Mouse (Mus musculus): ENCODE data around the gene Gm21293. TPM values are rescaled to one million over a fixed set of nuclear protein-coding genes. Genes with fewer than 3 reads are reported as not detected.
"Not testable (repeated sequence)": the region's sequence is repeated elsewhere in the genome, so short reads cannot be mapped to it uniquely, and the experiment has no call there.

Gene Gm21293
- not detected in 2 replicates for polyA plus RNA-seq (2016; fragmentation: Nextera tagmentation; extraction: Ambion mirVana)

DNA sequence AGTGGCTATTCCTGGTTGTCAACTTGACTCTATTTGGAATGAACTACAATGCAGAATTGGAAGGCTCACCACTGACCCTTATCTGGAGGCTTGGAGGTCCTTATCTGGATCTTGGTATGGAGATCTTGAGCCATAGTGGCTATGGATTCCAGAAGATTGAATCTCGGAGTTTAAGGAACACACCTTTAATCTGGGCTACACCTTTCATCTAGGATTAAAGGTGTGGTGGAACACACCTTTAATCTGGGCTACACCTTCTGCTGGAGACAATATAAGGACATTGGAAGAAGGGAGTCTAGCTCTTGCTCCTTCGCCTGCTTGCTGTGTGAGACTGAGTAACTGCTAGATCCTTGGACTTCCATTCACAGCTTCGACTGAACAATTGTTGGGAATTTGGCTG lies at the start of gene Gm21293:
Gene Gm21293, plus strand, starts transcription at position 301 of the 400 bp plus-strand sequence.
- not testable (repeated sequence) for H3K27me3 ChIP-seq; H3K4me2 ChIP-seq; H3K4me3 ChIP-seq (replicated peaks); H3K9ac ChIP-seq (replicated peaks); H3K4me1 ChIP-seq (replicated peaks); H3K36me3 ChIP-seq; H3K9me3 ChIP-seq; ATAC-seq (ENCODE audit: insufficient number of reproducible peaks, insufficient read depth, low FRiP score, low TSS enrichment, low read depth); H3K27ac ChIP-seq
- WGBS, result no CpG with 5 or more reads among the region's 3 CpGs

DNA sequence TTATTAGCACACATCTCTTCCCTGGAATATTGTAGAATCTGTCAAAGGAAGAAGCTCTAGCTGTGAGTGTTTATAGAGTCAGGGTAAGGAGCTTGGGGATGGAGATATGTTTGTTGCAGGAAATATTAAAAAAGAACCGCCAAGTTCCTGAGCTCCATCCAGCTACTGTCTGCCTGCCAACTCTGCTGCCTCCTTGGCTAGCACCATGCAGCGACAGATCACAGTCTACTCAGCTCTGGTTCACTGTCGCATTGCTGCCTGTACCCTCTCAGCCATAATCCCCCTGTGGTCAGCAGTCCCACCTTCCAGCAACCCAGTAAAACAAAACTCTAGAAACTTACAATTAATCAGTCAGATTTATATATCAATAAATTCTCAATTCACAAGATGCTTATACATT lies 32.7 kb upstream of the Gm21293 start:
- Histone ChIP-seq H3K27me3 (no peaks in the 10 kb centered on the region), H3K4me1 (replicated peaks) (no peaks in the 10 kb centered on the region), H3K9me3 (no peaks in the 10 kb centered on the region), H3K4me3 (replicated peaks) (no peak overlapping the region), H3K4me2 (no peak overlapping the region), H3K27ac (no peak overlapping the region), H3K36me3 (no peaks in the 10 kb centered on the region), H3K9ac (replicated peaks) (no peak overlapping the region)
- 90% methylated on average over 3 of the region's 3 CpGs for WGBS
- no peak for ATAC-seq (ENCODE audit: insufficient number of reproducible peaks, insufficient read depth, low FRiP score, low TSS enrichment, low read depth)

DNA sequence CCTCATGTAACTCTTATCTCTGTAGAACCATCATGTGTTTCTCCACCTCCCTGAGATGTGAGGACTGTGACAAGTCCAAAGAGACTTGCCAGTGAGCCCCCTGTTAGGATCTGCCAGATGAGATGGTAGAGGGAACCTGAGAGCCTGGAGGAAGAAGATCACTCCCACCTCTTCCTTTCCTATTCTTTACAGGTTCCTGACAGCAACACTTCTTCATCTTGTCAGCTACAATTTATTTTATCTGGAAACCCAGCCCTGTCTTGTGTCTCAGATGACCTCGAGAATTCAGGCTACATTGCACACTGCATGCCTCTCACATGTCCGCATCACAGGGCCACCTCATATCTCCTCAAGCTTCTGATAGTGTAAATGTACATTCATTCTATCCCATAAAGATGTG lies 24.5 kb upstream of the Gm21293 start:
- ATAC-seq (ENCODE audit: insufficient number of reproducible peaks, insufficient read depth, low FRiP score, low TSS enrichment, low read depth), result no peak
- WGBS, result 70% methylated on average over 2 of the region's 2 CpGs

DNA sequence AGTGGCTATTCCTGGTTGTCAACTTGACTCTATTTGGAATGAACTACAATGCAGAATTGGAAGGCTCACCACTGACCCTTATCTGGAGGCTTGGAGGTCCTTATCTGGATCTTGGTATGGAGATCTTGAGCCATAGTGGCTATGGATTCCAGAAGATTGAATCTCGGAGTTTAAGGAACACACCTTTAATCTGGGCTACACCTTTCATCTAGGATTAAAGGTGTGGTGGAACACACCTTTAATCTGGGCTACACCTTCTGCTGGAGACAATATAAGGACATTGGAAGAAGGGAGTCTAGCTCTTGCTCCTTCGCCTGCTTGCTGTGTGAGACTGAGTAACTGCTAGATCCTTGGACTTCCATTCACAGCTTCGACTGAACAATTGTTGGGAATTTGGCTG lies 8.4 kb downstream of the Gm21293 start, which contains the start of gene Gm6763:
Gene Gm6763, plus strand, starts transcription at position 301 of the 400 bp plus-strand sequence.
- H3K27ac ChIP-seq; H3K9ac ChIP-seq (replicated peaks); H3K36me3 ChIP-seq; H3K4me3 ChIP-seq (replicated peaks); H3K4me2 ChIP-seq; H3K27me3 ChIP-seq; ATAC-seq (ENCODE audit: insufficient number of reproducible peaks, insufficient read depth, low FRiP score, low TSS enrichment, low read depth); H3K9me3 ChIP-seq; H3K4me1 ChIP-seq (replicated peaks): not testable (repeated sequence)
- WGBS, result no CpG with 5 or more reads among the region's 3 CpGs

More for the DNA sequence above, 24.5 kb upstream of the Gm21293 start:
- Histone ChIP-seq H3K27me3 (no peaks in the 10 kb centered on the region), H3K4me2 (no peak overlapping the region), H3K4me3 (replicated peaks) (no peak overlapping the region), H3K36me3 (no peaks in the 10 kb centered on the region), H3K9ac (replicated peaks) (no peak overlapping the region), H3K9me3 (no peaks in the 10 kb centered on the region), H3K27ac (no peak overlapping the region), H3K4me1 (replicated peaks) (no peaks in the 10 kb centered on the region)

DNA sequence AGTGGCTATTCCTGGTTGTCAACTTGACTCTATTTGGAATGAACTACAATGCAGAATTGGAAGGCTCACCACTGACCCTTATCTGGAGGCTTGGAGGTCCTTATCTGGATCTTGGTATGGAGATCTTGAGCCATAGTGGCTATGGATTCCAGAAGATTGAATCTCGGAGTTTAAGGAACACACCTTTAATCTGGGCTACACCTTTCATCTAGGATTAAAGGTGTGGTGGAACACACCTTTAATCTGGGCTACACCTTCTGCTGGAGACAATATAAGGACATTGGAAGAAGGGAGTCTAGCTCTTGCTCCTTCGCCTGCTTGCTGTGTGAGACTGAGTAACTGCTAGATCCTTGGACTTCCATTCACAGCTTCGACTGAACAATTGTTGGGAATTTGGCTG lies 16.9 kb downstream of the Gm21293 start, which contains the start of gene Gm8764:
Gene Gm8764, plus strand, starts transcription at position 301 of the 400 bp plus-strand sequence.
- not testable (repeated sequence) for H3K27ac ChIP-seq; H3K9me3 ChIP-seq; H3K9ac ChIP-seq (replicated peaks); H3K4me3 ChIP-seq (replicated peaks); H3K27me3 ChIP-seq; H3K4me2 ChIP-seq; H3K36me3 ChIP-seq; ATAC-seq (ENCODE audit: insufficient number of reproducible peaks, insufficient read depth, low FRiP score, low TSS enrichment, low read depth); H3K4me1 ChIP-seq (replicated peaks)
- no CpG with 5 or more reads among the region's 3 CpGs for WGBS

DNA sequence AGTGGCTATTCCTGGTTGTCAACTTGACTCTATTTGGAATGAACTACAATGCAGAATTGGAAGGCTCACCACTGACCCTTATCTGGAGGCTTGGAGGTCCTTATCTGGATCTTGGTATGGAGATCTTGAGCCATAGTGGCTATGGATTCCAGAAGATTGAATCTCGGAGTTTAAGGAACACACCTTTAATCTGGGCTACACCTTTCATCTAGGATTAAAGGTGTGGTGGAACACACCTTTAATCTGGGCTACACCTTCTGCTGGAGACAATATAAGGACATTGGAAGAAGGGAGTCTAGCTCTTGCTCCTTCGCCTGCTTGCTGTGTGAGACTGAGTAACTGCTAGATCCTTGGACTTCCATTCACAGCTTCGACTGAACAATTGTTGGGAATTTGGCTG lies 25.4 kb downstream of the Gm21293 start, which contains the start of gene Gm21304:
Gene Gm21304, plus strand, starts transcription at position 301 of the 400 bp plus-strand sequence.
- not testable (repeated sequence) for H3K9ac ChIP-seq (replicated peaks); H3K4me2 ChIP-seq; ATAC-seq (ENCODE audit: insufficient number of reproducible peaks, insufficient read depth, low FRiP score, low TSS enrichment, low read depth); H3K4me3 ChIP-seq (replicated peaks); H3K4me1 ChIP-seq (replicated peaks); H3K36me3 ChIP-seq; H3K9me3 ChIP-seq; H3K27me3 ChIP-seq; H3K27ac ChIP-seq
- WGBS, result no CpG with 5 or more reads among the region's 3 CpGs

DNA sequence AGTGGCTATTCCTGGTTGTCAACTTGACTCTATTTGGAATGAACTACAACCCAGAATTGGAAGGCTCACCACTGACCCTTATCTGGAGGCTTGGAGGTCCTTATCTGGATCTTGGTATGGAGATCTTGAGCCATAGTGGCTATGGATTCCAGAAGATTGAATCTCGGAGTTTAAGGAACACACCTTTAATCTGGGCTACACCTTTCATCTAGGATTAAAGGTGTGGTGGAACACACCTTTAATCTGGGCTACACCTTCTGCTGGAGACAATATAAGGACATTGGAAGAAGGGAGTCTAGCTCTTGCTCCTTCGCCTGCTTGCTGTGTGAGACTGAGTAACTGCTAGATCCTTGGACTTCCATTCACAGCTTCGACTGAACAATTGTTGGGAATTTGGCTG lies 33.9 kb downstream of the Gm21293 start, which contains the start of gene Gm21312:
Gene Gm21312, plus strand, starts transcription at position 301 of the 400 bp plus-strand sequence.
- H3K36me3 ChIP-seq; H3K4me3 ChIP-seq (replicated peaks); H3K9ac ChIP-seq (replicated peaks); H3K9me3 ChIP-seq; H3K4me2 ChIP-seq; ATAC-seq (ENCODE audit: insufficient number of reproducible peaks, insufficient read depth, low FRiP score, low TSS enrichment, low read depth); H3K27me3 ChIP-seq; H3K27ac ChIP-seq; H3K4me1 ChIP-seq (replicated peaks): not testable (repeated sequence)
- no CpG with 5 or more reads among the region's 3 CpGs for WGBS

DNA sequence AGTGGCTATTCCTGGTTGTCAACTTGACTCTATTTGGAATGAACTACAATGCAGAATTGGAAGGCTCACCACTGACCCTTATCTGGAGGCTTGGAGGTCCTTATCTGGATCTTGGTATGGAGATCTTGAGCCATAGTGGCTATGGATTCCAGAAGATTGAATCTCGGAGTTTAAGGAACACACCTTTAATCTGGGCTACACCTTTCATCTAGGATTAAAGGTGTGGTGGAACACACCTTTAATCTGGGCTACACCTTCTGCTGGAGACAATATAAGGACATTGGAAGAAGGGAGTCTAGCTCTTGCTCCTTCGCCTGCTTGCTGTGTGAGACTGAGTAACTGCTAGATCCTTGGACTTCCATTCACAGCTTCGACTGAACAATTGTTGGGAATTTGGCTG lies 42.4 kb downstream of the Gm21293 start, which contains the start of gene Gm20765:
Gene Gm20765, plus strand, starts transcription at position 301 of the 400 bp plus-strand sequence.
- H3K27me3 ChIP-seq; H3K4me1 ChIP-seq (replicated peaks); H3K36me3 ChIP-seq; H3K27ac ChIP-seq; H3K9me3 ChIP-seq; H3K4me3 ChIP-seq (replicated peaks); ATAC-seq (ENCODE audit: insufficient number of reproducible peaks, insufficient read depth, low FRiP score, low TSS enrichment, low read depth); H3K9ac ChIP-seq (replicated peaks); H3K4me2 ChIP-seq: not testable (repeated sequence)
- WGBS, result no CpG with 5 or more reads among the region's 3 CpGs

DNA sequence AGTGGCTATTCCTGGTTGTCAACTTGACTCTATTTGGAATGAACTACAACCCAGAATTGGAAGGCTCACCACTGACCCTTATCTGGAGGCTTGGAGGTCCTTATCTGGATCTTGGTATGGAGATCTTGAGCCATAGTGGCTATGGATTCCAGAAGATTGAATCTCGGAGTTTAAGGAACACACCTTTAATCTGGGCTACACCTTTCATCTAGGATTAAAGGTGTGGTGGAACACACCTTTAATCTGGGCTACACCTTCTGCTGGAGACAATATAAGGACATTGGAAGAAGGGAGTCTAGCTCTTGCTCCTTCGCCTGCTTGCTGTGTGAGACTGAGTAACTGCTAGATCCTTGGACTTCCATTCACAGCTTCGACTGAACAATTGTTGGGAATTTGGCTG lies 51.0 kb downstream of the Gm21293 start, which contains the start of gene Gm4340:
Gene Gm4340, plus strand, starts transcription at position 301 of the 400 bp plus-strand sequence.
- not testable (repeated sequence) for H3K4me2 ChIP-seq; ATAC-seq (ENCODE audit: insufficient number of reproducible peaks, insufficient read depth, low FRiP score, low TSS enrichment, low read depth); H3K27me3 ChIP-seq; H3K9ac ChIP-seq (replicated peaks); H3K36me3 ChIP-seq; H3K4me1 ChIP-seq (replicated peaks); H3K9me3 ChIP-seq; H3K27ac ChIP-seq; H3K4me3 ChIP-seq (replicated peaks)
- no CpG with 5 or more reads among the region's 3 CpGs for WGBS

Other genes with a start within 250 kb of the Gm21293 start
- gene Gm6763, start 8.5 kb downstream of the Gm21293 start, polyA plus RNA-seq (2016; fragmentation: Nextera tagmentation; extraction: Ambion mirVana), result not detected in 2 replicates
- not detected in 2 replicates for gene Gm8764, start 17.0 kb downstream of the Gm21293 start, polyA plus RNA-seq (2016; fragmentation: Nextera tagmentation; extraction: Ambion mirVana)
- gene Gm21304, start 25.5 kb downstream of the Gm21293 start, polyA plus RNA-seq (2016; fragmentation: Nextera tagmentation; extraction: Ambion mirVana), result not detected in 2 replicates
- gene Gm21312, start 34.0 kb downstream of the Gm21293 start, polyA plus RNA-seq (2016; fragmentation: Nextera tagmentation; extraction: Ambion mirVana), result not detected in 2 replicates
- gene Gm20765, start 42.5 kb downstream of the Gm21293 start, polyA plus RNA-seq (2016; fragmentation: Nextera tagmentation; extraction: Ambion mirVana), result not detected in 2 replicates
- gene Gm4340, start 51.1 kb downstream of the Gm21293 start, polyA plus RNA-seq (2016; fragmentation: Nextera tagmentation; extraction: Ambion mirVana), result not detected in 2 replicates

All from limb, embryonic 12.5 days (tissue).